Mouse (Mus musculus) bone marrow macrophage, adult 2 months (primary cell): ENCODE data around the gene Cd44.

Source experiments
- CTCF ChIP-seq: IDR thresholded peaks from 2 replicates; pipeline ENCODE4 v1.5.1; 2012; ENCODE audit warnings: low read depth, mild to moderate bottlenecking, low read length, moderate library complexity
- POLR2A ChIP-seq: IDR thresholded peaks from 2 replicates; pipeline ENCODE4 v1.6.1; 2012; ENCODE audit warnings: mild to moderate bottlenecking, low read depth, low read length, borderline replicate concordance

DNA sequence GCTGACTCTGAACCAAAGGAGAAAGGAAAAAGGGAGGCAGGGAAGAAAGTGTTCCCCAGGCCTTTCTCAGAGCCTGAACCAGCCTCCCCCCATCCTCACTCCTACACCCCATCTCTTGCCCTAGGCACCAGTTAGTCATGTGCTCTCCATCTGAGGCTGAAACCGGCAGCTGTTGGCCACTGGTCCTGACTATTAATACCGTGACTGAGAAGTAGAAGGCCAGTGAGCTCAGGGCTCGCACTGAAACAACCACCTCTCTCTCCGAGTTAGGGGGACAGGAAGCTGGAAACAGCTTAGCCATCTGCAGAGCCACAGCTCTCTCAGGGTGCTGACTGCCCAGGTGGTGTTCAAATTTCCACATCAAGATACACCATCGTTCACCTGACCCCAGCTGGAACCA, 13.2 kb upstream of the Cd44 start:
- no peak for TF ChIP-seq CTCF
- no peak for TF ChIP-seq POLR2A
